Mouse (Mus musculus) CD4-positive, CD25-positive, alpha-beta regulatory T cell, adult 2 months (primary cell): ENCODE results near the gene Vmn1r107.
"Not testable (repeated sequence)": the region's sequence is repeated elsewhere in the genome, so short reads cannot be mapped to it uniquely, and the experiment has no call there.

Source experiments
- DNase-seq: peaks from one replicate; pipeline ENCODE4 v3.0.0-alpha.2; 2012; ENCODE audit warnings: low read depth, low spot score

Gene Vmn1r107

GRCm38 (mm10) chr7:20668618-20669017 is at the start of gene Vmn1r107:
TSS of gene Vmn1r107 (plus strand) at chr7:20668918.
- DNase-seq, result not testable (repeated sequence)

GRCm38 (mm10) chr7:20703116-20703515 is 34.4 kb downstream of the Vmn1r107 start, which contains the start of gene Vmn1r111:
TSS of gene Vmn1r111 (minus strand) at chr7:20703216.
- DNase-seq, result not testable (repeated sequence)
